Mouse (Mus musculus): ENCODE results near the gene Zfp335.
"Not testable (repeated sequence)": the region's sequence is repeated elsewhere in the genome, so short reads cannot be mapped to it uniquely, and the experiment has no call there.

Gene Zfp335

GRCm38 (mm10) chr2:164871602-164872303 is 39.8 kb downstream of the Zfp335 start:
- no peak for DNase-seq (ENCODE audit: low read depth in 1 of 2, low spot score in 2 of 2)

GRCm38 (mm10) chr2:164868491-164868890 is 43.1 kb downstream of the Zfp335 start:
- DNase-seq (ENCODE audit: low read depth in 1 of 2, low spot score in 2 of 2): peak in 1 of 2 experiments; percentile 51

GRCm38 (mm10) chr2:164867566-164867965 is 44.0 kb downstream of the Zfp335 start:
- DNase-seq (ENCODE audit: low read depth in 1 of 2, low spot score in 2 of 2): no peak

- peak in 1 of 2 experiments; percentile 52 for DNase-seq (ENCODE audit: low read depth in 1 of 2, low spot score in 2 of 2)
These were observed 44.6 kb downstream of the Zfp335 start for GRCm38 (mm10) chr2:164866741-164867551.

GRCm38 (mm10) chr2:164864593-164864992 is 47.0 kb downstream of the Zfp335 start:
- DNase-seq (ENCODE audit: low read depth in 1 of 2, low spot score in 2 of 2): no peak

- not testable (repeated sequence) for DNase-seq (ENCODE audit: low read depth in 1 of 2, low spot score in 2 of 2)
These were observed 48.1 kb downstream of the Zfp335 start for GRCm38 (mm10) chr2:164863411-164863810.

- peak in 1 of 2 experiments; percentile 40 for DNase-seq (ENCODE audit: low read depth in 1 of 2, low spot score in 2 of 2)
These were observed 49.2 kb downstream of the Zfp335 start for GRCm38 (mm10) chr2:164862179-164862861.

GRCm38 (mm10) chr2:164861094-164861493 is 50.5 kb downstream of the Zfp335 start:
- no peak for DNase-seq (ENCODE audit: low read depth in 1 of 2, low spot score in 2 of 2)

GRCm38 (mm10) chr2:164859640-164860432 is 51.7 kb downstream of the Zfp335 start:
- no peak for DNase-seq (ENCODE audit: low read depth in 1 of 2, low spot score in 2 of 2)

- DNase-seq (ENCODE audit: low read depth in 1 of 2, low spot score in 2 of 2): no peak
These were observed 52.4 kb downstream of the Zfp335 start for GRCm38 (mm10) chr2:164859155-164859554.

GRCm38 (mm10) chr2:164857842-164858553 is 53.6 kb downstream of the Zfp335 start:
- no peak for DNase-seq (ENCODE audit: low read depth in 1 of 2, low spot score in 2 of 2)

- DNase-seq (ENCODE audit: low read depth in 1 of 2, low spot score in 2 of 2): no peak
These were observed 54.3 kb downstream of the Zfp335 start, which contains the start of gene Pltp for GRCm38 (mm10) chr2:164857101-164857821. Gene Pltp, minus strand, starts transcription at chr2:164857711.

- no peak for DNase-seq (ENCODE audit: low read depth in 1 of 2, low spot score in 2 of 2)
These were observed 55.1 kb downstream of the Zfp335 start for GRCm38 (mm10) chr2:164856309-164857100.

GRCm38 (mm10) chr2:164855572-164855971 is 56.0 kb downstream of the Zfp335 start:
- not testable (repeated sequence) for DNase-seq (ENCODE audit: low read depth in 1 of 2, low spot score in 2 of 2)

- DNase-seq (ENCODE audit: low read depth in 1 of 2, low spot score in 2 of 2): no peak
These were observed 61.5 kb downstream of the Zfp335 start for GRCm38 (mm10) chr2:164850061-164850460.

GRCm38 (mm10) chr2:164845782-164846181 is 65.8 kb downstream of the Zfp335 start:
- no peak for DNase-seq (ENCODE audit: low read depth in 1 of 2, low spot score in 2 of 2)
